Mouse (Mus musculus) megakaryocyte, adult 5-6 weeks (primary cell): ENCODE measurements at regions not wholly inside any gene's neighbourhood (a gene's known extent, or its start where the extent isn't known, plus 50 kb on each side); places are given as distances from the start of the nearest gene placed in this dataset.

Experiments
- ATAC-seq: 2 replicates; pipeline ENCODE4 v1.8.0; 2016; ENCODE audit warnings: mild to moderate bottlenecking, inconsistent platforms; ENCODE audit not compliant: poor library complexity, severe bottlenecking

- ATAC-seq: no peak
These were observed 57.6 kb upstream of the Itga1 start for GRCm38 (mm10) chr13:115159386-115159785.
